Mouse (Mus musculus) liver, embryonic 14 days (tissue): Measurements from ENCODE around the gene Gm3005. TPM values are rescaled to one million over a fixed set of nuclear protein-coding genes. Genes with fewer than 3 reads are reported as not detected.

Source experiments
- polyA plus RNA-seq: library from polyadenylated mRNA; depleted of rRNA; stranded (reverse); fragments of >200 nt; gene quantifications from 2 replicates; pipeline ENCODE4 v1.2.3, GENCODE M21; 2012; rRNA removed

Gene Gm3005
- 0.07 TPM in 1 of 2 replicates, not detected in the other for polyA plus RNA-seq

GRCm38 (mm10) chr14:3427803-3428202 lies at the start of gene Gm3005:
TSS of gene Gm3005 (plus strand) at chr14:3428103.

DNA sequence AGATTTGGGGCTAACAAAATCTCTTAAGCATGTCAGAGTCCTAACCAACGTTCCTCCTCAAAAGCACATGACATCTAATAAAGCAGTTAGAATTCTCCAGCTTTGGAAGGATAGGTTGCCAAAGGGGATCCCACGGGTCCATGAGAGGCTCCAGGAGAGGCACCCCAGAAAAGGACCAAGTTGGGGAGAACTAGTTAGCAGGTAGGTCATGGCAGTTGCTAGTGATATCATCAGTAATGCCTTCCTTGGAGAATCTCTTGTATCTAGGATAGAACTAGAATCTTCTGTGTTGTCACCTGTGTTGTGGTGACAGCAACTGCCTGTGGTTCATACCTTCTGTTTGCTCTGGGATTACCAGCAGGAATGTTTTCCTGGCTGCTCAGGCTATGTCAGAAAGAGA lies 33.1 kb upstream of the Gm3005 start, which contains the start of gene Gm10413:
Gene Gm10413, plus strand, starts transcription at position 301 of the 400 bp plus-strand sequence.

GRCm38 (mm10) chr14:3412314-3412713 lies 15.6 kb upstream of the Gm3005 start, which contains the start of gene Gm10409:
TSS of gene Gm10409 (plus strand) at chr14:3412614.

DNA sequence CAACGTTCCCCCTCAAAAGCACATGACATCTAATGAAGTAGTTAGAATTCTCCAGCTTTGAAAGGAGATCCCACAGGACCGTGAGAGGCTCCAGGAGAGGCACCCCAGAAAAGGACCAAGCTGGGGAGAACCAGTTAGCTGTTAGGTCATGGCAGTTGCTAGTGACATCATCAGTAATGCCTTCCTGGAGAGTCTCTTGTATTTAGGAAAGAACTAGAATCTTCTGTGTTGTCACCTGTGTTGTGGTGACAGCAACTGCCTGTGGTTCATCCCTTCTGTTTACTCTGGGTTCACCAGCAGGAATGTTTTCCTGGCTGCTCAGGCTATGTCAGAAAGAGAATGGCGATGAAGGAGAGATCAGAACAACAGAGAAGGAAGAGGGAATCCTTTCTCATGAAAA lies 21.2 kb downstream of the Gm3005 start, which contains the start of gene Gm10408:
Gene Gm10408, plus strand, starts transcription at position 301 of the 400 bp plus-strand sequence.

DNA sequence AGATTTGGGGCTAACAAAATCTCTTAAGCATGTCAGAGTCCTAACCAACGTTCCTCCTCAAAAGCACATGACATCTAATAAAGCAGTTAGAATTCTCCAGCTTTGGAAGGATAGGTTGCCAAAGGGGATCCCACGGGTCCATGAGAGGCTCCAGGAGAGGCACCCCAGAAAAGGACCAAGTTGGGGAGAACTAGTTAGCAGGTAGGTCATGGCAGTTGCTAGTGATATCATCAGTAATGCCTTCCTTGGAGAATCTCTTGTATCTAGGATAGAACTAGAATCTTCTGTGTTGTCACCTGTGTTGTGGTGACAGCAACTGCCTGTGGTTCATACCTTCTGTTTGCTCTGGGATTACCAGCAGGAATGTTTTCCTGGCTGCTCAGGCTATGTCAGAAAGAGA lies 206.3 kb downstream of the Gm3005 start, which contains the start of gene Gm3012:
Gene Gm3012, plus strand, starts transcription at position 301 of the 400 bp plus-strand sequence.

Other genes starting within 250 kb of the Gm3005 start
- gene Gm5795, start 239.8 kb upstream of the Gm3005 start, polyA plus RNA-seq = not detected in 2 replicates
- 0.07 and 0.20 TPM in 2 replicates for gene D830030K20Rik, start 219.6 kb upstream of the Gm3005 start, polyA plus RNA-seq
- gene Gm2956, start 95.5 kb upstream of the Gm3005 start, polyA plus RNA-seq = not detected in 2 replicates
- gene Gm10413, start 33.0 kb upstream of the Gm3005 start, polyA plus RNA-seq = not detected in 2 replicates
- gene Gm10409, start 15.5 kb upstream of the Gm3005 start, polyA plus RNA-seq = 0.01 and 0.02 TPM in 2 replicates
- not detected in 2 replicates for gene Gm10408, start 21.3 kb downstream of the Gm3005 start, polyA plus RNA-seq
- not detected in 2 replicates for gene Gm3012, start 206.4 kb downstream of the Gm3005 start, polyA plus RNA-seq
- 0.01 and 0.02 TPM in 2 replicates for gene Gm3020, start 223.9 kb downstream of the Gm3005 start, polyA plus RNA-seq